Mouse (Mus musculus): Measurements from ENCODE around the gene Cyp2d40. TPM values are rescaled to one million over a fixed set of nuclear protein-coding genes. Genes with fewer than 3 reads are reported as not detected.

The Cyp2d40 gene
- 44.7 and 107 TPM in 2 replicates for total RNA-seq (2014; rRNA removed)
- 144 and 145 TPM in 2 replicates for polyA plus RNA-seq (2012; rRNA removed)

- WGBS = 23% methylated on average over 9 of the region's 9 CpGs
- Histone ChIP-seq H3K36me3 (ENCODE audit: control insufficient read depth, insufficient read depth, low read length) (peaks cover 6% of the 10 kb centered on the region; the same call in 1 of the 2 replicates), H3K79me2 (ENCODE audit: control insufficient read depth, insufficient read depth, low read length) (0 out of 2 replicates have a peak, but pooled peaks cover 3% of the 10 kb centered on the region), H3K9ac (ENCODE audit: low read depth, low read length) (peak within 1 kb of the TSS; percentile 37; the same call in 1 of the 2 replicates), H3K27ac (replicated peaks; ENCODE audit: insufficient read depth, low read depth, low read length) (peak within 1 kb of the TSS; percentile 64), H3K4me1 (ENCODE audit: control insufficient read depth, insufficient read depth, low read length) (peaks cover 26% of the 10 kb centered on the region), H3K27me3 (ENCODE audit: control insufficient read depth, insufficient read depth, low read length) (no peaks in the 10 kb centered on the region), H3K4me3 (ENCODE audit: insufficient read depth, low read depth, low read length) (peak within 1 kb of the TSS; percentile 31)
- peak; percentile 99 for DNase-seq (ENCODE audit: extremely low read depth, low read depth, low spot score)
- TF ChIP-seq POLR2A (IDR thresholded peaks at IDR 0.05; ENCODE audit: extremely low read depth, insufficient read depth, low read length) = no peak
- TF ChIP-seq CTCF (IDR thresholded peaks at IDR 0.05; ENCODE audit: low read depth, low read length) = no peak
These were observed at the start of gene Cyp2d40 for GRCm38 (mm10) chr15:82763631-82764420. Gene Cyp2d40 (minus strand): TSS chr15:82764183.

- H3K27me3 ChIP-seq (ENCODE audit: control insufficient read depth, insufficient read depth, low read length) = no peaks in the 10 kb centered on the region
- TF ChIP-seq CTCF (IDR thresholded peaks at IDR 0.05; ENCODE audit: low read depth, low read length) (no peak), POLR2A (IDR thresholded peaks at IDR 0.05; ENCODE audit: extremely low read depth, insufficient read depth, low read length) (no peak)
- no peak for DNase-seq (ENCODE audit: extremely low read depth, low read depth, low spot score)
- WGBS = 75% methylated on average over 1 of the region's 1 CpGs
- H3K36me3 ChIP-seq (ENCODE audit: control insufficient read depth, insufficient read depth, low read length) = peaks cover 14% of the 10 kb centered on the region; the same call in 1 of the 2 replicates
- no peaks in the 10 kb centered on the region for H3K79me2 ChIP-seq (ENCODE audit: control insufficient read depth, insufficient read depth, low read length)
- no peak overlapping the region for H3K9ac ChIP-seq (ENCODE audit: low read depth, low read length)
- no peak overlapping the region for H3K4me3 ChIP-seq (ENCODE audit: insufficient read depth, low read depth, low read length)
- H3K27ac ChIP-seq (replicated peaks; ENCODE audit: insufficient read depth, low read depth, low read length) = no peak overlapping the region
- no peaks in the 10 kb centered on the region for H3K4me1 ChIP-seq (ENCODE audit: control insufficient read depth, insufficient read depth, low read length)
These were observed 46.6 kb upstream of the Cyp2d40 start for GRCm38 (mm10) chr15:82810556-82810955.

- no peak overlapping the region for H3K27ac ChIP-seq (replicated peaks; ENCODE audit: insufficient read depth, low read depth, low read length)
- H3K27me3 ChIP-seq (ENCODE audit: control insufficient read depth, insufficient read depth, low read length) = no peaks in the 10 kb centered on the region
- WGBS = 90% methylated on average over 6 of the region's 6 CpGs
- no peak overlapping the region for H3K4me3 ChIP-seq (ENCODE audit: insufficient read depth, low read depth, low read length)
- H3K9ac ChIP-seq (ENCODE audit: low read depth, low read length) = no peak overlapping the region
- no peaks in the 10 kb centered on the region for H3K79me2 ChIP-seq (ENCODE audit: control insufficient read depth, insufficient read depth, low read length)
- DNase-seq (ENCODE audit: extremely low read depth, low read depth, low spot score) = no peak
- no peaks in the 10 kb centered on the region; the same call in 1 of the 2 replicates for H3K4me1 ChIP-seq (ENCODE audit: control insufficient read depth, insufficient read depth, low read length)
- H3K36me3 ChIP-seq (ENCODE audit: control insufficient read depth, insufficient read depth, low read length) = peaks cover 14% of the 10 kb centered on the region; the same call in 1 of the 2 replicates
- TF ChIP-seq POLR2A (IDR thresholded peaks at IDR 0.05; ENCODE audit: extremely low read depth, insufficient read depth, low read length) (no peak), CTCF (IDR thresholded peaks at IDR 0.05; ENCODE audit: low read depth, low read length) (no peak)
These were observed 45.5 kb upstream of the Cyp2d40 start for GRCm38 (mm10) chr15:82809511-82809910.

- no peak overlapping the region for H3K27ac ChIP-seq (replicated peaks; ENCODE audit: insufficient read depth, low read depth, low read length)
- no peak overlapping the region for H3K9ac ChIP-seq (ENCODE audit: low read depth, low read length)
- H3K27me3 ChIP-seq (ENCODE audit: control insufficient read depth, insufficient read depth, low read length) = no peaks in the 10 kb centered on the region
- 83% methylated on average over 5 of the region's 5 CpGs for WGBS
- H3K36me3 ChIP-seq (ENCODE audit: control insufficient read depth, insufficient read depth, low read length) = peaks cover 12% of the 10 kb centered on the region; the same call in 1 of the 2 replicates
- no peaks in the 10 kb centered on the region for H3K79me2 ChIP-seq (ENCODE audit: control insufficient read depth, insufficient read depth, low read length)
- TF ChIP-seq POLR2A (IDR thresholded peaks at IDR 0.05; ENCODE audit: extremely low read depth, insufficient read depth, low read length) (no peak), CTCF (IDR thresholded peaks at IDR 0.05; ENCODE audit: low read depth, low read length) (no peak)
- H3K4me1 ChIP-seq (ENCODE audit: control insufficient read depth, insufficient read depth, low read length) = peaks cover 2% of the 10 kb centered on the region; the same call in 1 of the 2 replicates
- no peak overlapping the region for H3K4me3 ChIP-seq (ENCODE audit: insufficient read depth, low read depth, low read length)
- DNase-seq (ENCODE audit: extremely low read depth, low read depth, low spot score) = no peak
These were observed 43.2 kb upstream of the Cyp2d40 start for GRCm38 (mm10) chr15:82806969-82807763.

GRCm38 (mm10) chr15:82804708-82805639 lies 41.0 kb upstream of the Cyp2d40 start:
- Histone ChIP-seq H3K9ac (ENCODE audit: low read depth, low read length) (no peak overlapping the region), H3K36me3 (ENCODE audit: control insufficient read depth, insufficient read depth, low read length) (no peaks in the 10 kb centered on the region; the same call in 1 of the 2 replicates), H3K4me1 (ENCODE audit: control insufficient read depth, insufficient read depth, low read length) (peaks cover 2% of the 10 kb centered on the region; the same call in 1 of the 2 replicates), H3K27ac (replicated peaks; ENCODE audit: insufficient read depth, low read depth, low read length) (no peak overlapping the region), H3K79me2 (ENCODE audit: control insufficient read depth, insufficient read depth, low read length) (no peaks in the 10 kb centered on the region), H3K4me3 (ENCODE audit: insufficient read depth, low read depth, low read length) (no peak overlapping the region), H3K27me3 (ENCODE audit: control insufficient read depth, insufficient read depth, low read length) (no peaks in the 10 kb centered on the region)
- DNase-seq (ENCODE audit: extremely low read depth, low read depth, low spot score) = peak; percentile 48
- 84% methylated on average over 5 of the region's 5 CpGs for WGBS
- TF ChIP-seq CTCF (IDR thresholded peaks at IDR 0.05; ENCODE audit: low read depth, low read length) (peak; percentile 77), POLR2A (IDR thresholded peaks at IDR 0.05; ENCODE audit: extremely low read depth, insufficient read depth, low read length) (no peak)
